Mouse (Mus musculus) brain, adult 2 months (tissue): Measurements from ENCODE around the gene Olfr509.
"Not testable (repeated sequence)": the region's sequence is repeated elsewhere in the genome, so short reads cannot be mapped to it uniquely, and the experiment has no call there.

Experiments used
- DNase-seq: peaks from one replicate; pipeline ENCODE4 v3.0.0; 2011; ENCODE audit warnings: low read depth, low spot score

Gene Olfr509

DNA sequence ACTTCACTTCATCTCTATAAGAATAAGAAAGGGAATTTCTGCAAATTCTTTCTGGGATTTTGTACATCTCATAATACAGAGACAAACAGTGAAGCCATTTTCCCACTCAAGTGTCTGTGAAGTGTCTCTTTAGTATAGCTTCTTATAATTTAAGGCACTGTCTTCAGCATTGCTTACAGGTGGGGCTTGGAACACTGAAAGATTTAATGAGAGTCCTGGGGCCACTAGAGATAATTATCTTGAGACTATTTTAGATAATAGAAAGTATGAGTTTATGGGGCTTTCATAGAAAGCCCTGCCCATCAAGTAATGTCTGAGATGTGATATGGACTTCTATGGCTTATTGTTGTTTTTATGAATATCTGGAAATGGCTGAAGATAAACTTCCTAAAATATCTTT lies at the start of gene Olfr509:
Olfr509 (minus strand) TSS at position 101 of the 400 bp plus-strand sequence.
- DNase-seq: no peak

- no peak for DNase-seq
Observed at GRCm38 (mm10) chr7:108678886-108679285, 27.2 kb upstream of the Olfr509 start.

GRCm38 (mm10) chr7:108671058-108671457 lies 19.4 kb upstream of the Olfr509 start:
- no peak for DNase-seq

GRCm38 (mm10) chr7:108666118-108666517 lies 14.4 kb upstream of the Olfr509 start, which contains the start of gene Olfr510:
Olfr510 (plus strand) TSS chr7:108666418.
- DNase-seq: no peak

DNA sequence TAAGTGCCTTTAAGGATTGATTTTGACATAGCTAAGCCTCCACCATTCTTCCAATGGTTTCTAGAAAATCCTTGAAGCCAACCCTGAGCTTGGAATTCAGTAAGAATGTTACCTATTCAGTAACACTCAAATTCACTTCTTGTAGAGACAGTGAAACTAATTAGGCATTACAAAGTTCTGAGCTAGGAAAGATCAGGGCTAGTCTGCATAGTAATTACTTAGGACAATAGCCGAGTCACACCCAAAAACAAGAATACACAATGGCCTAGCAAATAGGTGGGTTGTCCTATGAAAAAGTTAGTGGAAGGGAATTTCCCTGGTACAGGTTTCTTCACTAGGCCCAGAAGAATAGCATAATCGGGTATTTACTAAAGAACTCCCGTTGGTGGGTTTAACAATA lies 10.7 kb upstream of the Olfr509 start:
- DNase-seq: no peak

DNA sequence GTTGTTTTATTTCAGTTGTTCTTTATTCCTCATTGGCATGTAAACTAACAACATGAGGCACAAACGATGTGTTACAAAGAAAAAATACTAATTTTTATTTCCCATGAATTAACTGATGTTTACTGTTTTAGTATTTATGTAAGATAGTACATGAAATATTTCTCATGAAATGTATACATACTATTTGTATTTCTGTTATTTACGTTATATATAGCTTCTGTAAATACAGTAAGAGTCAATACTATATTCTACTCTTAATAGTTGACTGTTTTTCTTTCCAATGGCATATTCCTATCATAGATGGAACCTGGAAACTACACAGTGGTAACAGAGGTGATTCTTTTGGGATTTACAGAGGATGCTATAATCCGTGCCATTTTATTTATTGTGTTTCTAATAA lies 22.0 kb downstream of the Olfr509 start, which contains the start of gene Olfr508:
Olfr508 (plus strand) TSS at position 301 of the 400 bp plus-strand sequence.
- DNase-seq: no peak

DNA sequence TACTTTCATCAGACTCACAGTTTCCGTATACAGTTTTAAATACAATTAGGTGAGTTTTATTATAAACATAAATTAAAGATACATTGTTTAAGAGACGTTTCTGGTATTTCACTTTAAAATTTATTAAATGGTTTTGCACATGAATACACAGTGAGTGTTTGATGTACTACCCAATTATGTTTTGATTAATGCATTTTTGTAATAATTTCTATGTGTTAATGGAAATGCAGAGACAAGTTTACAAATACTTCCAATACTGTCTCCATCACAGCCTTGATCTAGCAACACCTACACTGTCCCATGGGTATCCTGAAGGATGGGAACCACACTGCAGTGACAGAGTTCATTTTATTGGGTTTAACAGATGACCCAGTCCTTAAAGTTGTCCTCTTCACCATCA lies 30.2 kb downstream of the Olfr509 start, which contains the start of gene Olfr507:
Olfr507 (plus strand) TSS at position 301 of the 400 bp plus-strand sequence.
- no peak for DNase-seq

DNA sequence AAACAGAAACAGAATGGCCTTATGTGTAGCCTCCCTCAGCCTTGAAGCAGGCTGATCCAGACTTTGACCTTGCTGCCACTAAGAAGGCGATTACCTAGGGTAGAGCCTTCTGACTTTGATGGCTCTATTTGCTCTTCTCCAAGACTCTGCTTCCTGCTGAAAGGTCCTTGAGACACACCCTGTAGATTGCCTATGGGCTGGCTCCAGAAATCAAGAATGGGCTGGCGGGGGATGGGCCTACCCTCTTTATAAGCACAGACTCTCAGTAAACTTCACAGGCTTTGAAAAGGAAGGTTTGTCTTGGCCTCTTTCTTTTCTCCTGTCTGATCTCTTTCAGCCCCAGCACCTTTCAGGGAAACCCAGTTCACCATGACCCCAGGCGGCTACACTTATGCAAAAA lies 34.9 kb downstream of the Olfr509 start:
- not testable (repeated sequence) for DNase-seq

DNA sequence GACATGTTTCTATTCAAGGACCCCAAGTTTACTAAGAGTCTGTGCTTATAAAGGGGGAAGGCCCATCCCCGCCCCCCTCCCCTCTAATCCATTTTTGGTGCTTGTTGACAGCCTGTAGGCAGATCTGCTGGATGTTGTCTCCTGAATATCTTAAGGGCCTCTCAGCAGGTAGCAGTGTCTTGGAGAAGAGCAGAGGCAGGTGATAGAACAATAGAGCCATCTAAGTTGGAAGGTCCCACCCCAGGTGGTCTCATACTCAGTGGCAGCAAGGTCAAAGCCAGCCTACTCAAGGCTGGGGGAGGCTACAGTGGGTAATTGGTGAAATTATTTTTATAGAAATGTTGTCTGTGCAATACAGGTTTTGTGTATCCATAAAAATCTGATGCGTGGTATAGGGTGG lies 37.6 kb downstream of the Olfr509 start:
- no peak for DNase-seq

DNA sequence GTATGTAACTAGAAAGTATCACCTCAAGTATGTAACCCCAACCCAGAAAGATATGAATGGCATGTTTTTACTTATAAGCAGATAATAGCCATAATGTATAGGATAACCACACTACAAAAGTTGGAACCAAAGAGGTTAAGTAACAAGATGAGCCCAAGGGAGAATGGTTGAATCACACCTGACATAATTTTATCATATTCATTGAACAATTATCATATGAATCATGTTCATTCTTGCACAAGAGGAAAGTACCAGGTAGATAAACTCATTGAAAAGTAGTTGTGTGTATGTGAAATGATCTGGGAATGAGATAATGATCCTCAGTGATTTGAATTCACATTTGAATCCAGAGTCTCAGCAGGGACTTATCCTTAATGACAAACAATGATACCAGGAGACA lies 41.2 kb downstream of the Olfr509 start, which contains the start of gene Olfr506:
Olfr506 (plus strand) TSS at position 301 of the 400 bp plus-strand sequence.
- DNase-seq: no peak

DNA sequence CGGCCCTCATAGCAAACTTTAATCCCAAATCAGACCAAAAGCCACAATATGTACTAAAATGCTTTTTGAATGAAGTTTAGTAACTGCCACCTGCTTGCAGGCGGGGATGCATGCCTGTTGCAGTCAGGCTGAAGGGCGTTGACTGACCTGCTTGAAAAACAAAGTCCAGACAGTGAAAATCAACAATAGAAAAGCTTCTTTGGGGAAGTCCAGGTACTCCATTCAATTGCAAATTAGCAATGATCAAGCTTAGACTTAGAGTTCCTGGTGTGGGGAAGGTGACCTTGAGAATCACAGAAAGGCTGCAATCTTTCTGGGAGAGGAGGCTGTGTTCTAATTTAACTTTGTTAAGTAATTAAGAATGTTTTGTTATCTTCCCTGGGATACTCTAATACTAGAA lies 49.8 kb downstream of the Olfr509 start:
- DNase-seq: not testable (repeated sequence)
